Mouse (Mus musculus): ENCODE data around the gene Rtn3.

The Rtn3 gene

GRCm38 (mm10) chr19:7377639-7378038, 105.4 kb downstream of the Rtn3 start:
- no peak for DNase-seq

Data from thymus, postnatal 4 days (tissue).